Mouse (Mus musculus) brain, embryonic 14.5 days (tissue): ENCODE results near the gene Spag9. TPM values are rescaled to one million over a fixed set of nuclear protein-coding genes. Genes with fewer than 3 reads are reported as not detected.

Source experiments
- DNase-seq: peaks from one replicate; pipeline ENCODE4 v3.0.0-alpha.2; 2011; ENCODE audit warnings: low read depth
- CTCF ChIP-seq: fragments of 200-500 bp; IDR thresholded peaks from 2 replicates; pipeline ENCODE4 v1.5.1; 2012; ENCODE audit warnings: inconsistent platforms, mild to moderate bottlenecking, moderate library complexity, borderline replicate concordance; ENCODE audit not compliant: insufficient read depth, insufficient read length; ENCODE audit errors: extremely low read depth
- POLR2A ChIP-seq: fragments of 200-500 bp; IDR thresholded peaks from 2 replicates; pipeline ENCODE4 v1.6.1; 2012; ENCODE audit warnings: mild to moderate bottlenecking, inconsistent platforms, borderline replicate concordance; ENCODE audit not compliant: poor library complexity, insufficient read depth, insufficient read length, severe bottlenecking; ENCODE audit errors: extremely low read depth
- polyA plus RNA-seq: library from polyadenylated mRNA; depleted of rRNA; stranded (reverse); fragments of >200 nt; gene quantifications from 2 replicates; pipeline ENCODE4 v1.2.3, GENCODE M21; 2012

The Spag9 gene
- polyA plus RNA-seq, 1 experiment = 112 TPM

DNA sequence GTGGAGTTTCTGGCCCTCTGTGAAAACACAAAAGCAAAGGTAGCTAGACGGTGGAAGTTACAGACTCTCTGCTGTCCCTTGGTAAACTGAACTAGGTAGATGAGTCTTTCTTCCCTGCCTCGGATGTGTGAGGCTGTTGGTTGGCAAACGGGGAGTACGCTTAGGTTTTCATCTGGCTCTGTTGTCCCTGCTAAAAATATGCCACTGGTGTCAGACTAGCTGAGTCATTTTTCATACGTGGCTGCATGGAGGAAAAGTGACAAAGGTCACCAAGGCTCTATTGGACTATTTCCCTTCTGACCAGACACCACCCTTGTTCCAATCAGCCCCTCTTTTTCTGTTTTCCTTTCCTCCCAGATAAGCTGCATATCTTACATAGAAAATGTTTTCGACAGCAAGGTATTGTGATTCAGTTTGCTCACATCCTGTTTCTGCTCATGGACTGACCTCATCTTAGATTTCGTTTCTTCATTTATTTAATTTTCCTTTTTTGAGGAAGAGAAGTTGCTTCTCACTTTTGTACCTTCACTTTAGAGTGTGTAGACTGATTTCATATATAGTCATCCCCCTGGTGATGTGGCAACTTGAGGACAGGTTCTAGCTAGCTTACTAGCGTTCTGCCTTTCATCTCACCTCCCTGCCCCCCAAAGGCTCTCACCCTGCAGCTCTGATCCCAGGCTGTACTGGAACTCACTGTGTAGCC lies 8.1 kb upstream of the Spag9 start:
- TF ChIP-seq CTCF (no peak), POLR2A (no peak)
- DNase-seq = no peak

DNA sequence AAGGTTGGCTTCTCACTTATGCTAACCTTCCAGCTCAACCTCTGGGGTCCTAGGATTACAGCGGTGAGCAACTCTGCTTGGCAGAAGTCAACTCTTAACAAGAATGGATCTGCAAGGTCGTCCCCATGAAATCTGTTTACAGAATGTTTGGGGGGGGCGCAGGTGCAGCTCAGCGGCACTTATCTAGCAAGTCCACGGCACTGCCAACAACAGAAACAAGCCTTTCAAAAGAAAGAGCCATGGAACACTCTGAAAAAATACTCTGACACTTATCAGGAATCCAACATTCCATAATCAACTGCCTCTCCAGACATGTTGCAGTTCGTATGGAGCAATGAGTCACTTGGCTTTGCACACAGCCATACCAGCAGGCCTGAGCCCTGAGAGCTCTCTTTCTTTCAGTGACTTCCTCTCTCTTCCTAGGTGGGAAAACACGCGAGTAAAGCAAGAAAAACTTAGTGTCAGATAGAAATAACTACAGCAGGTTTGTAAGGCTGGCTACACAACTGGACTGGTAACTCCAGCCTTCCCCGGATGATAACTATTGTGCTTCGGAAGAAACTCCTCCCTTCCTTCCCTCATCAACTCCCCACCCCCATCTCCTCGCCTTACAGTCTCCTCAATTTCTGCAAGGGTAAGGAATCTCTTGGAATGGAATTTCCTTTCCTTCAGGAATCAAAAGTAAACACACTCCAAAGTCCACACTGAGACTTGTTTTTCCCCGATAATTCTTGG lies 7.4 kb upstream of the Spag9 start:
- TF ChIP-seq POLR2A = no peak
- TF ChIP-seq CTCF = no peak

DNA sequence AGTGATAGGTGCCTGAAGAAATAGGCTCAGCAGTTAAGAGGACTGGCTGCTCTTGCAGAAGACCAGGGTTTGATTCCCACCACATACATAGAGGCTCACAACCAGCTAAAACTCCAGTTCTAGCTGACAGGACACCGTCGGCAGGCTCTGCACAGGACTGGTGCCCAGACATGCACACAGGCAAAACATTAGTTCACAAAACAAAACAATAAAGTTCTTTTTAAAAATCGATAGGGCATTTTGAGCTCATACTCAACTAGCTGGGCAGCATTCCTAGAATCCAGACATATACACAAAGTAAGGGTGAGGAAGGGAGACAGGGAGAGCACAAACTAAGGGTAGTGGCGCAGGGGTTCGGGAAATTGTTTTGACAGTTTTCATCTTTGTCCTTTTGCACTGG lies 1.4 kb upstream of the Spag9 start:
- no peak for DNase-seq
- no peak for TF ChIP-seq CTCF
- no peak for TF ChIP-seq POLR2A

More for the DNA sequence above, 7.4 kb upstream of the Spag9 start:
- DNase-seq = no peak

DNA sequence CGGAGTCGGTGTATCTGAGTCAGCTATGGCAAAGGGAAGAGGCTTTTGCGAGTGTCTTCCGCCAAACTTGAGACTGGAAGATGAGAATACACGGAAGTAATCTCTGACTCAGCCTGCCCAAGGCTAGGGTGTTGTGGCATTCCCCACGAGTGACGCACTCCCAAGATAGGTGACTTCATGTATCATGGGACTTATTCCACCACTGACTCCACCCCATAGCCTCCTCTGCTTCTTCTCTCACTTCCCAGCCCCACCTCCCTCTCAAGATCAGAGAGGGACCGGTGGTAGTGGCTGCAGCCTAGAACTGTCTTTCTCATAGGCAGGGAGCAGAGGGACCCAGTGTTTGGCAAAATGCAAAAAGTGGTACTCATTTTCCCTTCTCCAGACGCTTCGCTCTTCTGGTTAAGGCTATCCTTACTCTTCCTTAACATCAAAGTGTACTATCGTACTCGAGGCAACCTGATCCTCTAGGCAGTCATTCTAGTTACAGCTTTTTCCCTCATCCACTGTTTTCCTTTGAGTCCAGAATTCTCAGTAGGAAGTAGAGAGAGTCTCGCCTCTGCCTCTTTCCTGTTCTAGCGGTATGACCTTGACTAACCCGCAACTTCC lies 676 bp upstream of the Spag9 start:
- DNase-seq = peak; percentile 59
- TF ChIP-seq POLR2A = no peak
- TF ChIP-seq CTCF = no peak

DNA sequence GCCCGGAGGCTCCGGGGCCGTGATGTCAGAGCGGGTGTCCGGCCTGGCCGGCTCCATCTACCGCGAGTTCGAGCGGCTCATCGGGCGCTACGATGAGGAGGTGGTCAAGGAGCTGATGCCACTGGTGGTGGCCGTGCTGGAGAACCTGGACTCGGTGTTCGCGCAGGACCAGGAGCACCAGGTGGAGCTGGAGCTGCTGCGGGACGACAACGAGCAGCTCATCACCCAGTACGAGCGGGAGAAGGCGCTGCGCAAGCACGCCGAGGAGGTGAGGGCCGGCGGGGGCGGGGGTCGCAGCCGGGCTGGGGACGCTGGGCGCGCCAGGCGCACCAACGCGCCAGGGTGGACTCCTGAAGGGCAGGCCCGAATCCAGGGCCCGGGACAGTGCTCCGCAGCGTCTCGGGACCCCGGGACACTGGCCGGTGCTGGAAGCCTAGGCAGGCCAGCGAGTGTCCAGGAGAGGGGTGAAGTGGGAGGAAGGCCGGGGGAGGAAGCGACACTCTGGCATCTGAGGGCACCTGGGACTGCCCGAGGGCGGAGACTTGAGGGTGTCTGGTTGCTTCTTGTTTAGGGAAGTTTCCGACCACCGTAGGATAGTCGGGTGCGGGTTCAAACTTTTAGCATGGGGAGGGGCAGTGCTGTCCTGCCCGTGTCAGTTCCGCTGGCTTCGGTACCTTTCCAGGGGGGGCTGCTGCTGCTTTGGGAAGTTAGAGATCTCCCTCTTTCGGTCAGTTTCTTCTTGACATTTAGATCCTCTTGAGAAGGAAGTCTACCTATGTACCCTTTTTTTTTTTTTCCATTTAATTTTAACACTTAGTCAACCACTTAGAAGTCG lies 632 bp downstream of the Spag9 start:
- TF ChIP-seq CTCF (no peak), POLR2A (no peak)
- peak; percentile 62 for DNase-seq

DNA sequence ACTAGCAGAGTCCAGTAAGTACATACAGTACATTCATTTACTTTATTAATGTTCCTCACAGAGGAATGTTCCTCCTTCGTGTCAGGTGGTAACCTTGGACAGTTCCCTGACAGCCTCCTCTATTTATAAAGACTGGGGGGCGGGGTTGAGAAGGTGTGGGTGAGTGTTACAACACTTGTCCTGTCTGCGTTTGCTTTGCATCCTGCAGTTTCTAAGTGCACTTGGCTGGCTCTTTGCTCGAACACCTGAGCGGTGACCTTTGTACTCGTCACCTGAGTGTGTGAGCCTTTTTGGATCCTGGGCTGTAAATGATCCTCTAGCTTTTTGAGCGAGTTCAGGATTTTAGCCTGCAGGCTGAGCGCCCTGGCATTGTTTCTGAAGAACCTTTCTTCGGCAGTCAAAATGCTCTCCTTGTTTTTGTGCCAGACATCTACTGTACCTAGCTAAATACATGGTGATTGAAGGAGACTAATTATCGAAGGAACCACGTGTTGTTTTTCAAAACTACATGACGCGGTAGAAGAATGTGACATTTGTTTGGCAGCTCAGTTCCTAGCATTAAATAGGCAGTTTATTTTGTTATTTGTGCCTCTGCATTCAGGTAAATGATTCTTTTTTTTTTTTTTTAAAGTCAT lies 1.4 kb downstream of the Spag9 start:
- peak; percentile 68 for DNase-seq
- TF ChIP-seq POLR2A = no peak
- no peak for TF ChIP-seq CTCF

DNA sequence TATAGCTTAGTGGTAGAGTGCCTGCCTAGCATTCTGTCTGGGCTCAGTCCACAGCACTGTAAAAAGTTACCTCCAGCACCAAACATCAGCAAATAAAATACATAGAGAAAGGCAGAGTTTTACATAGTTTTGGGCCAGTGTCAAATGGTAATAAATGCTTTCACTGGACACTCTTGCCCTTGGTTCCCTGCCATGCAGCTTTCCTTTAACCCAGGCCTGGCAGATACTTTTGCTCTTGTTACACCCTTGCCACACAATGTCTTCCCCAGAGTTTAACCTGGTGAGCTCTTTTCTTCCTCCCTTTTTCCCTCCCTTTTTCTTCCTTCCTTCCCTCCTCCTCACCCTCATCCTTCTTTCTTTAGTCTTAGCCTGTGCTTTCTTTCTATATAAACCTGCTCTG lies 3.4 kb downstream of the Spag9 start:
- DNase-seq = no peak
- TF ChIP-seq POLR2A (no peak), CTCF (no peak)

DNA sequence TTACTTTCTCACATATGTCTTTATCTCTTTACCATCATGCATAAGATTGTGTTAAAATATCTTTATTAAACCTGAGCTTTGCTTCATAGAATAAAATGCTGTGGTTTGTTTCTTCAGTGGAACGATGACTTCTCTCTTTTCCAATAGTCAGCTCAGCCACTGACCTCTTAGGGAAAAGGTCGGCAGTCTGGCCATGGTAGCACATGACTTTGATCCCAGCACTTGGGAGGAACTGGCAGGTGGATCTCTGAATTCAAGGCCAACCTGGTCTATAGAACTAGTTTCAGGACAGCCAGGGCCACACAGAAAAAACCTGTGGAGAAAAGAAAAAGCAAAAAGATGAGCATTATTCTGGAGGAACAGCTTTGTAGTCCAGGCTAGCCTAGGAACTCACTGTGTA lies 7.5 kb downstream of the Spag9 start:
- DNase-seq = no peak
- TF ChIP-seq POLR2A = no peak
- TF ChIP-seq CTCF = no peak

DNA sequence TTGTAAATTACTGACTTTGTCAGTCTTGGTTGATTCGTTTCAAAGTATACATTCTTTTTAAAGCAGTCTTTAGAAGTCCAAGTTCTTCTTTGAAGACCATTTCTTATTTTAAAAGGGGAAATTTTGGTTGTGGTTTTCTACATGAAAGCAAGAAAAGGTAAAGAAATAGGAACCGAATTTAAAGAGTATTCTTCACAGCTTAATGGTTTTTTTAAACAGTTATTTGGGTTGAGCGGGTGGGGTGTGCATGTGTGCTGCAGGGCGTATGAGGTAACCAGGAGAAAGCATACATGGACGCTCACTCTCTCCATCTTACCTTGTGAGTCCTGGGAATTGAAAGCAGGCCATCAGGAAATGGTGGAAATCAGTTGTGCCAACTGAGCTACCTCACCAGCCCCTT lies 23.2 kb downstream of the Spag9 start:
- DNase-seq = no peak
- TF ChIP-seq POLR2A (no peak), CTCF (no peak)

DNA sequence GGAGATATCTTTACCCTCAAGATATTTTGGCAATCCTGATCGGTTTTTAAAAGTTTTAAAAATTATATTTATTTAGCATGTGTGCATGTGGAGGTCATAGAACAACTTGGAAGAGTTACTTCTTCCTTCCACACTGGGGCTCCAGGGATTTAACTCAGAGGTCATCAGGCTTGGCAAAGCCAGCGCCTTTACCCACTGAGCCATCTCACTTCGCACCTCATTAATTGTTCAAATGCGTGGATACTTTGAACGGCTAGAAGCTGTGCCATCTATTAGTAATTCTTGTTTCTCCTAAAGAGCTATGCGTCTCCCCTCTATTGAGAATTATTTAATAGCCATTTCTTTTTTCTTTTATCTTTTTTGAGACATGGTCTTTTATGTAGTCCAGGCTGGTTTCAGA lies 24.5 kb downstream of the Spag9 start:
- TF ChIP-seq CTCF (no peak), POLR2A (no peak)
- DNase-seq = no peak

DNA sequence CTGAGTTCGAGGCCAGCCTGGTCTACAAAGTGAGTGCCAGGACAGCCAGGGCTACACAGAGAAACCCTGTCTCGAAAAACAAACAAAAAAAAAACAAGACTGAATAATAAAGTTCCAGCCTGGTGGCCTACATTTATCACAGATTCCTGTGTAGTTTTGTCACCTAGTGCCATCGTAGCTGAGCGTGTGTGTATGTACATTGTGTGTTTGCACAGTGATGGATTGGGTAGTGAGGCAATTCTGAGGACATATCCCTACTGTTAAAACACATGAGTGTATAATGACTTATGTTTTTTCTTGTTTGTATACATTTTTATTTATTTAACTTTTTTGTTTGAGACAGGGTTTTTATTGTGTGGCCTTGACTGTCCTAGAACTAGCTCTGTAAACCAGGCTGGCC lies 30.4 kb downstream of the Spag9 start:
- TF ChIP-seq CTCF = no peak
- no peak for TF ChIP-seq POLR2A

DNA sequence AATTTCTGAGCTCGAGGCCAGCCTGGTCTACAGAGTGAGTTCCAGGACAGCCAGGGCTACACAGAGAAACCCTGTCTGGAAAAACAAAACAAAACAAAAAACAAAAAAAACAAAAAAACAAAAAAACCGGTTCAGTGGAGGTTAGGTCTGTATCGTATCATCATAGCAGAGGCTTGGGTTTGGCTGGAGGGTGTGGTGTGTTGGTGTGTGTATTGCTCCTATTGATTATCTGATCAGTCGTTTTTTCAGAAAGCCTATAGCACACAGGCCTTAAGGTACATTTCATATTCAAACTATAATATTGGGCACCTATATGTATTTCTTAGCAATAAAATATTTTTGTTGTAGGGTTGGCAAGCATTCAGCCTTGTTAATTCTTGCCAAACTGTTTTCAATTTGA lies 36.2 kb downstream of the Spag9 start:
- DNase-seq = no peak
- TF ChIP-seq POLR2A = no peak
- no peak for TF ChIP-seq CTCF

More for the DNA sequence above, 30.4 kb downstream of the Spag9 start:
- DNase-seq = no peak
